Mouse (Mus musculus) heart, embryonic 16.5 days (tissue): ENCODE measurements around the gene Cpd. TPM values are rescaled to one million over a fixed set of nuclear protein-coding genes. Genes with fewer than 3 reads are reported as not detected.

Source experiments
- ATAC-seq: fragments of 200-750 bp; cut with Nextera tagmentation; replicated peaks from 2 replicates; pipeline ENCODE4 v1.8.0; 2017; ENCODE audit warnings: moderate number of reproducible peaks; ENCODE audit not compliant: insufficient read depth, low FRiP score; ENCODE audit errors: extremely low read depth
- H3K27ac ChIP-seq: fragments of 300-500 bp; sonication (generic); 2 replicates; pipeline ENCODE4 v1.5.1; 2014; ENCODE audit warnings: mild to moderate bottlenecking, low read length, control low read depth, moderate library complexity
- H3K27me3 ChIP-seq: fragments of 300-500 bp; sonication (generic); 2 replicates; pipeline ENCODE4 v1.6.1; 2014; ENCODE audit warnings: low read length, mixed read lengths; ENCODE audit not compliant: control insufficient read depth, insufficient read depth
- H3K36me3 ChIP-seq: fragments of 300-500 bp; sonication (generic); 2 replicates; pipeline ENCODE4 v1.6.1; 2014; ENCODE audit not compliant: control insufficient read depth, insufficient read depth
- H3K4me1 ChIP-seq: fragments of 300-500 bp; sonication (generic); 2 replicates; pipeline ENCODE4 v1.6.1; 2014; ENCODE audit warnings: low read length, mixed read lengths; ENCODE audit not compliant: control insufficient read depth, insufficient read depth
- H3K4me2 ChIP-seq: fragments of 300-500 bp; sonication (generic); 2 replicates; pipeline ENCODE4 v1.6.1; 2014; ENCODE audit warnings: low read depth, mild to moderate bottlenecking, control low read depth, low read length
- H3K4me3 ChIP-seq: fragments of 300-500 bp; sonication (generic); 2 replicates; pipeline ENCODE4 v1.5.1; 2014; ENCODE audit warnings: mild to moderate bottlenecking, control low read depth, low read length
- H3K9ac ChIP-seq: fragments of 300-500 bp; sonication (generic); 2 replicates; pipeline ENCODE4 v1.6.1; 2014; ENCODE audit warnings: low read length, control low read depth
- H3K9me3 ChIP-seq: fragments of 300-500 bp; sonication (generic); replicated peaks from 2 replicates; pipeline ENCODE4 v1.6.1; 2016; ENCODE audit warnings: low read length; ENCODE audit not compliant: control insufficient read depth
- WGBS: fragments of 180-500 bp; shearing (Covaris S2); extraction: QIAGEN DNeasy Blood & Tissue Kit; methylation state at CpG from one replicate; pipeline ENCODE4 v1.1.7; 2014; 5-methylcytosine and 5-hydroxymethylcytosine counted together
- polyA plus RNA-seq: library from polyadenylated mRNA; unstranded; fragments of >200 nt; fragmentation: Nextera tagmentation; extraction: Ambion mirVana; gene quantifications from 2 replicates; pipeline ENCODE4 v1.2.1, GENCODE M21; 2015

The Cpd gene
- polyA plus RNA-seq, 1 experiment from 2014 or later = 6.9 TPM

DNA sequence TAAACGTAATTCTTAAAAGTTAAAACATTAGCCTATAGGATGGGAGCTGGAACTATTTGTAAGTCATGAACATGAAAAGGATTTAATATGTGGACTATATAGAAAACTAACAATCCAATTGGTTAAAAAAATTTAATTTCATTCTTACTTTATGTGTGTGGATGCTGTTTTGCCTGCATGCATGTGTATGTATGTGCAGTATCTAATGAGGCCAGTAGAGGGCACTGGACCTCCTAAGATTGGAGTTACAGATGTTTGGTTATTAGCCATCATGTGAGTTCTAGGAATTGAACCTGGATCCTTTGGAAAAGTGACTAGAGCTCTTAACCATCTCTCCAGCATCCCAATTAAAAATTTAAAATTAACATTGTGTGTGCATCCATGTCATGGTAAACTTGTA, 57.6 kb downstream of the Cpd start:
- no peaks in the 10 kb centered on the region for H3K27me3 ChIP-seq
- H3K9ac ChIP-seq = no peak overlapping the region
- no peak overlapping the region for H3K4me2 ChIP-seq
- 97% methylated on average over 1 of the region's 1 CpGs for WGBS
- H3K9me3 ChIP-seq = no peaks in the 10 kb centered on the region
- no peaks in the 10 kb centered on the region for H3K4me1 ChIP-seq
- H3K36me3 ChIP-seq = peaks cover 43% of the 10 kb centered on the region
- H3K27ac ChIP-seq = no peak overlapping the region
- ATAC-seq = no peak
- H3K4me3 ChIP-seq = no peak overlapping the region

DNA sequence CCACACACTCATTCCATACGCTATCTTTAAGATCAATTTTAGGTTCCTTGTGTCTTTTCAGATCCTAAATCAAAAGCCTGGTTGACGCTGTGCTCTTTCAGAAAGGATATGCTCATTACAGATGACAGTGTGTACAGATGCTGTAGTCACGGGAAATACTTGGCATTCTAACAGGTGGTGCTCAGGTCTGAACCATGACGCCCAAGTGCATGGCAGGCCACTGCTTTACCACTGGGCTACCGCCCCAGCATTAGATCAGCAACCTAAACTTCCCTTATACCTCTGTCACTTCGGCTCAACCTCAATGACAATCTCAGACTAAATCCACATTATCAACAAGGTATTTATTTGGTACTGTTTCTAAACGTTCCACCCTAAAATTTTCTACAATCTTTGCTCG, 71.3 kb downstream of the Cpd start:
- peaks cover 10% of the 10 kb centered on the region for H3K4me1 ChIP-seq
- H3K9ac ChIP-seq = no peak overlapping the region
- no peaks in the 10 kb centered on the region for H3K9me3 ChIP-seq
- ATAC-seq = no peak
- no peaks in the 10 kb centered on the region for H3K36me3 ChIP-seq
- no peak overlapping the region for H3K27ac ChIP-seq
- H3K4me3 ChIP-seq = no peak overlapping the region
- H3K4me2 ChIP-seq = no peak overlapping the region
- no peaks in the 10 kb centered on the region for H3K27me3 ChIP-seq
- WGBS = 82% methylated on average over 8 of the region's 8 CpGs

DNA sequence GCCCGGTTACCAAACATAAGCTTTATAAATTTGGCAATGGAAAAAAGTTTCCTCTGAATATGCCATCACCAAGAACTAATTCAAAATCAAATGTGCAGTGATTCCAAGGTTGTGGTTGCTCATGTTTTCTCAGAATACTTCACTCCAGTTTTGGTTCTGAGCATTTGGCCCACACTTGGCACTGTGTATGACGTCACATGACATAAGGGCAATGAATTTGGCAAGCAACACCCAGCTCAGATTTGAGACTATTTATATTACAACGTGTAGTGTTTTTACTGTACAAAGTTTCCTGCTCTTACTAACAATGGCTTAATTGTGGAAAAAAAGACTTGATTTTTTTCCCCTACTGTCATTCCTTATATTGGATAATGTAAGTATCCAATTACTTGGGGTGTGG, 73.0 kb downstream of the Cpd start:
- Histone ChIP-seq H3K4me2 (no peak overlapping the region), H3K36me3 (no peaks in the 10 kb centered on the region), H3K27me3 (no peaks in the 10 kb centered on the region), H3K27ac (no peak overlapping the region), H3K9me3 (no peaks in the 10 kb centered on the region), H3K4me1 (peaks cover 10% of the 10 kb centered on the region), H3K4me3 (no peak overlapping the region), H3K9ac (no peak overlapping the region)
- 37% methylated on average over 3 of the region's 3 CpGs for WGBS
- ATAC-seq = 0 out of 2 replicates have a peak, but pooled peaks have one; percentile 18

DNA sequence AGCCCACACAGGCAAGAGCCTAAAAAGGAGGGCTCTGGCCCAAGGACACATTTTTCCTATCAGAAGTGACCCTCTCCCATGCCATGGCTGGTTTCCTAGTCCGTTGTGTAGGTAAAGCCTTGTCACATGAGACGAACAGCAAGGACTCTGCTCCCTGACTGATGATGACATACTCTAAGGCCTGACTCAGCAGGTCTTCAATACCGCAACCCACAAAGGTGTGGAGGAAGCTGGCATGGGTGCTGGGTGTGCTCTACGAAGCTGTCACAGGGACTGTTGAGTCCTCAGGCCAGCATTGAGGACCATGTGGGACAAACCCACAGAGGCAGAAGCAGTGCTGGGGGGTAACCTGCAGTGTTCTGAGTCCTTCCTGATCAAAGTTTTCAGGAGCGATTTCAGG, 76.3 kb downstream of the Cpd start:
- Histone ChIP-seq H3K27me3 (peaks cover 3% of the 10 kb centered on the region; the same call in 1 of the 2 replicates), H3K4me2 (no peak overlapping the region), H3K36me3 (no peaks in the 10 kb centered on the region), H3K27ac (no peak overlapping the region), H3K4me3 (no peak overlapping the region), H3K9ac (no peak overlapping the region), H3K4me1 (peaks cover 10% of the 10 kb centered on the region), H3K9me3 (no peaks in the 10 kb centered on the region)
- 78% methylated on average over 5 of the region's 5 CpGs for WGBS
- no peak for ATAC-seq

DNA sequence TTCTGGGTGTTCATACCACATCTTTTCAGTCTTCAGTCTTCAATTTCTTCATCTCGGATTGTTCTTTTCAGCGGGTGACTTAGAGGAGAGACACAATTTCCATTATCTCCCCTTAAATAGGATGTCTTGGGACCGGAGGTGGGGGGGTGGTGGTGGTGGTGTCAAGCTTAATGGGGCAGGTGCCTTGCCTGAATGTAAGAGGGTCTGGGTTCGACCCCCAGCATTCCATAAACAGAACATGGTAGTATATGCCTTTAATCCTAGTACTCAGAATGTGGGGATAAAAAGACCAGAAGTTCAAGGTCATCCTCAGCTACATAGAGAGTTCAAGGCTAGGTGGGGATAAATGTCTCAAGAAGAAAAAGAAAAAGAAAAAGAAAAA, 83.1 kb downstream of the Cpd start:
- 10% methylated on average over 4 of the region's 4 CpGs for WGBS
- Histone ChIP-seq H3K9ac (no peak overlapping the region; the same call in 1 of the 2 replicates), H3K9me3 (no peaks in the 10 kb centered on the region), H3K4me1 (peaks cover 2% of the 10 kb centered on the region; the same call in 1 of the 2 replicates), H3K4me3 (peak overlapping the region; percentile 85), H3K36me3 (peaks cover 14% of the 10 kb centered on the region; the same call in 1 of the 2 replicates), H3K27me3 (peaks cover 6% of the 10 kb centered on the region; the same call in 1 of the 2 replicates), H3K27ac (no peak overlapping the region), H3K4me2 (peak overlapping the region; percentile 41; the same call in 1 of the 2 replicates)
- no peak for ATAC-seq

DNA sequence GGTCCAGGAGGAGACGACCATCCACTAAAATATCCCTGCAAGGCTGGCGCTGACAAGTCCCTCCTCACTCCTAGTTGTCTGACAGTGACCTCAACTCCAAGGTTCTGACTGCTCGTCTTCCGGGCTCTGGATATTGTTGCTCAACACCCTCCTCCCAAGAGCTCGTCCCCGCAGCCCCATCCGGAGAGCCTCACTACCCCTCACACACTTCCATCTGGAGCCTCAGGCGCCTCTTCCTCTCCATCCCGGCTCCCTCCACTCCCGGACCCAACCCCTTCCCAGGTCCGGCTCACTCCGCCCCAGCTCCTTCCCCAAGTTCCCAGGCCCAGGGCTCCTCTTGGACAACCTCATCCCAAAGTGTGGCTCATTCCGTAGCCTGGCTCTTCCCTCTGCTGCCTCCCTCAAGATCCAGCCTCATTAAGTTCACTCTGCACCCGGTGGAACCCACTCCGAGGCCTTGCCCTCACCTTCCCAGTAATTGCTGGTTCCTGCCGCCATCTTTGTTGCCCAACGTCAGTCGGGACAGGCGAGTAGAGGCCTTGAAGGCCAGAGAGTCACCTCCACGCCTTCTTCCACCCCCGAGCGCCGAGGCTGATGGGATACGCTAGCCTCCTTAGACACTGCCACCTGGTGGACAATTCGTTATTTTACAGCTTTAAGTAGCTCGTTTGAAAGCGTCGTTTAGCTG, 83.6 kb downstream of the Cpd start, which contains the start of gene Gosr1:
Gene Gosr1 (minus strand): TSS at position 527 of the 688 bp plus-strand sequence.
- peak within 1 kb of the TSS; percentile 85 for H3K4me3 ChIP-seq
- H3K27me3 ChIP-seq = peaks cover 6% of the 10 kb centered on the region; the same call in 1 of the 2 replicates
- peak within 1 kb of the TSS; percentile 96 for H3K9ac ChIP-seq
- H3K4me1 ChIP-seq = peaks cover 2% of the 10 kb centered on the region; the same call in 1 of the 2 replicates
- peak within 1 kb of the TSS; percentile 80 for H3K4me2 ChIP-seq
- H3K27ac ChIP-seq = peak within 1 kb of the TSS; percentile 87
- no peaks in the 10 kb centered on the region for H3K9me3 ChIP-seq
- ATAC-seq = peak; percentile 98
- peaks cover 18% of the 10 kb centered on the region; the same call in 1 of the 2 replicates for H3K36me3 ChIP-seq
- WGBS = under 1% methylated on average over 28 of the region's 28 CpGs

DNA sequence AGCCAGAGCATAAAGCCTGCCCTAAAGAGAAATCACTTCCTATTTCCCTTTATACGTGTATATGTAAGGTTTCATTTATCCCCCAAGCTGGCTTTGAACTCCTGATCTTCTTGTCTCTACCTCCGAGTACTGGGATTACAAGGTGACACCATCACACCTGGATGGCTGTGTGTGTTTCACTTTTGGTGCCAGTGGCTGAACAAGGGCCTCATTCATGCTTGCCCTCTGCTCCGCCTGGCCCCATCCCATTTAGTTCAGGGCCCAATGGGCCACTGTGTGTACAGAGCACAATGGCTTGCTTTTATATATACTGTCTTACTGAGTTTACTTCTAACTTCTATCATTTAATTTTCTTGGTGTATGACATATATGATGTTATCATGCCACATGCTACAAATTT, 94.5 kb downstream of the Cpd start:
- no peak overlapping the region for H3K4me3 ChIP-seq
- no peak overlapping the region for H3K4me2 ChIP-seq
- H3K4me1 ChIP-seq = no peaks in the 10 kb centered on the region
- WGBS = 95% methylated on average over 3 of the region's 3 CpGs
- H3K36me3 ChIP-seq = peaks cover 46% of the 10 kb centered on the region
- H3K27me3 ChIP-seq = no peaks in the 10 kb centered on the region
- no peaks in the 10 kb centered on the region for H3K9me3 ChIP-seq
- ATAC-seq = no peak
- H3K9ac ChIP-seq = no peak overlapping the region
- H3K27ac ChIP-seq = no peak overlapping the region

DNA sequence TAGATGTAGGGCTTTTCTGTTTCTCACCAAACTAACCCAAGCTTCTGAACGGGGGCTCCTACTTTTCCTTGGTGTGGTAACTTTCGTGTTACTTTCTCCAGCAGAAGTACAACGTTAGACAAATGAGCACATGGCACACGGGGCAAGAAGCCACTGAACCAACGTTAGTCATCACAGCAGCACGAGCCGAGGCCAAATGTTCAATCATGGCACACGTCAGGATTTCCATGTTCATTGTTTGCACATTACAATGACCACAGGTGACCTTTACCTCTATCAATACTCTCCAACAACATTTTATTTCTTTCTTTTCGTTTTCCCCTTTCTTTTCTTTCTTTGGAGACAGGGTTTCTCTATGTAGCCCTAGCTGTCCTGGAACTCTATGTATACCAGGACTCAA, 98.0 kb downstream of the Cpd start:
- no peak overlapping the region for H3K9ac ChIP-seq
- peaks cover 56% of the 10 kb centered on the region for H3K36me3 ChIP-seq
- WGBS = 89% methylated on average over 9 of the region's 9 CpGs

DNA sequence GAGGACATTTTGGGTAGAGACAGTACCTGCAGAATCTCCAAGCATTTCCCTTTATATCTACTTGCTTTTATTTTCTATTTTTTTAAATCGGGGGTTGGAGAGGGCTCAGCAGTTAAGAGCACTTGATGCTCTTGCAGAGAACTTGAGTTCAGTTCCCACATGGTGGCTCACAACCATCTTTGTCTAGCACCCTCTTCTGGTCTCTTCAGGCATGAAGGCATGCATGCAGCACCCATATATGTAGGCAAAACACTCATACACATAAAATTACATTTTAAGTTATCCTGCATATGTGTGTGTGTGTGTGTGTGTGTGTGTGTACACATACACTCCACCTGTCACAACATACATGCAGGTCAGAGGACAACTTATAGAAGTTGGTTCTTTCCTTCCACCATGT, 100.9 kb downstream of the Cpd start:
- WGBS = 88% methylated on average over 1 of the region's 1 CpGs

More for the DNA sequence above, 98.0 kb downstream of the Cpd start:
- no peaks in the 10 kb centered on the region for H3K9me3 ChIP-seq
- H3K4me3 ChIP-seq = no peak overlapping the region
- no peak overlapping the region for H3K27ac ChIP-seq
- H3K4me2 ChIP-seq = no peak overlapping the region
- no peaks in the 10 kb centered on the region for H3K27me3 ChIP-seq
- H3K4me1 ChIP-seq = 0 out of 2 replicates have a peak, but pooled peaks cover 2% of the 10 kb centered on the region
- no peak for ATAC-seq

More for the DNA sequence above, 100.9 kb downstream of the Cpd start:
- Histone ChIP-seq H3K27ac (no peak overlapping the region), H3K27me3 (no peaks in the 10 kb centered on the region), H3K9ac (no peak overlapping the region), H3K9me3 (no peaks in the 10 kb centered on the region), H3K4me2 (no peak overlapping the region), H3K36me3 (peaks cover 52% of the 10 kb centered on the region), H3K4me3 (no peak overlapping the region), H3K4me1 (peaks cover 2% of the 10 kb centered on the region; the same call in 1 of the 2 replicates)
- ATAC-seq = no peak
